Mouse (Mus musculus) R1 (cell line): ENCODE data around the gene Plxnc1.
A peak's percentile ranks its signal among the peaks of the same experiment; 100 is the strongest.

ENCODE experiments used
- DNase-seq: peaks from one replicate; pipeline ENCODE4 v3.0.0-alpha.2; 2018; ENCODE audit warnings: low read depth, low spot score

The Plxnc1 gene

GRCm38 (mm10) chr10:94944691-94945205, at the start of gene Plxnc1:
Gene Plxnc1 (minus strand): TSS chr10:94944835.
- DNase-seq = peak; percentile 79

- DNase-seq = peak; percentile 76
Observed at GRCm38 (mm10) chr10:94992127-94992526, 47.5 kb upstream of the Plxnc1 start.

GRCm38 (mm10) chr10:94991564-94992097, 47.0 kb upstream of the Plxnc1 start:
- peak; percentile 72 for DNase-seq

- DNase-seq = peak; percentile 60
Observed at GRCm38 (mm10) chr10:94990768-94991563, 46.3 kb upstream of the Plxnc1 start.

- DNase-seq = no peak
Observed at GRCm38 (mm10) chr10:94989321-94989720, 44.7 kb upstream of the Plxnc1 start.

GRCm38 (mm10) chr10:94985103-94985502, 40.5 kb upstream of the Plxnc1 start:
- no peak for DNase-seq

GRCm38 (mm10) chr10:94982528-94982927, 37.9 kb upstream of the Plxnc1 start:
- no peak for DNase-seq

GRCm38 (mm10) chr10:94981466-94982138, 37.0 kb upstream of the Plxnc1 start:
- DNase-seq = no peak

- peak; percentile 25 for DNase-seq
Observed at GRCm38 (mm10) chr10:94978265-94978822, 33.7 kb upstream of the Plxnc1 start.

- peak; percentile 62 for DNase-seq
Observed at GRCm38 (mm10) chr10:94976329-94976728, 31.7 kb upstream of the Plxnc1 start.

- no peak for DNase-seq
Observed at GRCm38 (mm10) chr10:94975099-94975496, 30.5 kb upstream of the Plxnc1 start.

GRCm38 (mm10) chr10:94974345-94975098, 29.9 kb upstream of the Plxnc1 start:
- DNase-seq = no peak

GRCm38 (mm10) chr10:94971625-94972161, 27.1 kb upstream of the Plxnc1 start:
- DNase-seq = no peak

- no peak for DNase-seq
Observed at GRCm38 (mm10) chr10:94970221-94970620, 25.6 kb upstream of the Plxnc1 start.

- DNase-seq = no peak
Observed at GRCm38 (mm10) chr10:94967468-94967867, 22.8 kb upstream of the Plxnc1 start.

GRCm38 (mm10) chr10:94966789-94967188, 22.2 kb upstream of the Plxnc1 start:
- no peak for DNase-seq

GRCm38 (mm10) chr10:94965093-94965492, 20.5 kb upstream of the Plxnc1 start:
- DNase-seq = peak; percentile 74

- DNase-seq = peak; percentile 86
Observed at GRCm38 (mm10) chr10:94962005-94962404, 17.4 kb upstream of the Plxnc1 start.

GRCm38 (mm10) chr10:94961283-94961682, 16.6 kb upstream of the Plxnc1 start:
- DNase-seq = no peak

- DNase-seq = peak; percentile 78
Observed at GRCm38 (mm10) chr10:94958311-94958710, 13.7 kb upstream of the Plxnc1 start.

- DNase-seq = no peak
Observed at GRCm38 (mm10) chr10:94957705-94958104, 13.1 kb upstream of the Plxnc1 start.
